Mouse (Mus musculus): Measurements from ENCODE around the gene Cdc25b. TPM values are rescaled to one million over a fixed set of nuclear protein-coding genes. Genes with fewer than 3 reads are reported as not detected.

The Cdc25b gene
- polyA plus RNA-seq, 2 experiments: 166 to 184 TPM

DNA sequence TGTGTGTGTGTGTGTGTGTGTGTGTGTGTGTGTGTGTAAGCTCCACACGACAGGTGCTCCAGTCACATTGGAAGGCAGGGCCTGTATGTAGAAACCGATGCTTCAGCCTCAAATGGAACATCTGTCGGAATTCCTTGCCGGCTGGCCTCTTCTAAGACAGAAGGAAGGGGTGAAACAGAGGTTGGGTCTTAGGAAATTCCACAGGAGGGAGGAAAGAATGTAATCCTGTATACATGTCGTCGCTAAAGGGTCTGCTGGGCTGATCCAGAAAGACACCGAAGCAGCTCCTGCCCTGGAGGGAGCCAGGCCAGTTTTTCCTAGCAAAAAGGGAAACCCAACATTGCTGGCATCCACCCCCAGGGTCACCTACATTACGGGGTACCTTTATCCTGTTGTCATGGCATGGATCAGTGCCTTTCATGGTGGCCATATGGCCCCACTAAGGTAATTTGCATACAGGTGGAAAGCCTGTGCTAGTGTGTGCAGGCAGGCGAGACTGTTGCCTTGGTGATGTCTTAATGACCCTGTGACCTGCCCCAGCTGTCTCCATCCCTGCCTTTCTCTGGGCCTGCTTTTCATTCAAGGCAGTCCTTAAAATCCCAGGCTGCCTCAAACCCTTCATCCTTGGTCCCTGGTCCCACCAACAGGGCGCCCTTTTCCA lies 3.7 kb downstream of the Cdc25b start:
- peaks cover 27 to 33% of the 10 kb centered on the region in 2 experiments for H3K4me1 ChIP-seq (replicated peaks; ENCODE audit: control insufficient read depth in 2 of 2, insufficient read depth in 2 of 2, low read length in 1 of 2)
- no peak for ATAC-seq (ENCODE audit: insufficient read depth)
- DNase-seq (ENCODE audit: low read depth in 3 of 3, low spot score in 3 of 3): no peak
- peak overlapping the region; percentile 95 for H3K9ac ChIP-seq (replicated peaks)
- 85% methylated on average over 10 of the region's 10 CpGs for WGBS (ENCODE audit: insufficient replicate concordance)
- peak overlapping the region; percentile 45 to 78 for H3K4me3 ChIP-seq (ENCODE audit: insufficient read depth in 1 of 2, low read depth in 2 of 2, low read length in 2 of 2)
- no peaks in the 10 kb centered on the region for H3K9me3 ChIP-seq (ENCODE audit: control insufficient read depth, low read length)
- TF ChIP-seq EP300 (IDR thresholded peaks at IDR 0.05; ENCODE audit: low read depth): no peak
- TF ChIP-seq CTCF (IDR thresholded peaks at IDR 0.05; ENCODE audit: low read depth): no peak
- no peaks in the 10 kb centered on the region for H3K27me3 ChIP-seq (ENCODE audit: control insufficient read depth, insufficient read depth, low read length)
- H3K4me2 ChIP-seq (ENCODE audit: low read depth): peak overlapping the region; percentile 98
- H3K36me3 ChIP-seq (replicated peaks; ENCODE audit: control insufficient read depth, insufficient read depth, low read depth): peaks cover 73% of the 10 kb centered on the region
- peak overlapping the region; percentile 90 for H3K27ac ChIP-seq

DNA sequence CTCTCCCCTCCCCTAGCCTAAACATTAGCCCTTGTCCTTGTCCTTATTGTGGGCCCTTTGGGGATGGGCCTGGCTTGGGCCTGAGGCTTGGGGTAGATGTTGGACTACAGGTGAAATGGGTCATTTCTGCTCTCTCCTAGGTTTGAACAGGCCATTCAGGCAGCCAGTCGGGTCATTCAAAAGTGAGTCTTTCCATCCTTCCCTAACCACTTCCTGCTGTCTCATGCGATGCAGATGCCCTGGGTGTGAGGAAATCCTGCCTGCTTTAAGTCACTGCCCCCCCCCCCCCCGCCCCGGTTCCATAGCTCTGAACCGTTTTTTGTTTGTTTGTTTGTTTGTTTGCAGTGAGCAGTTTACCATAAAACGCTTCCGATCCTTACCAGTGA lies 4.2 kb downstream of the Cdc25b start:
- Histone ChIP-seq H3K36me3 (replicated peaks; ENCODE audit: control insufficient read depth, insufficient read depth, low read depth) (peaks cover 78% of the 10 kb centered on the region), H3K27me3 (ENCODE audit: control insufficient read depth, insufficient read depth, low read length) (no peaks in the 10 kb centered on the region), H3K9ac (replicated peaks) (peak overlapping the region; percentile 95), H3K4me1 (replicated peaks; ENCODE audit: control insufficient read depth in 2 of 2, insufficient read depth in 2 of 2, low read length in 1 of 2) (peaks cover 23 to 28% of the 10 kb centered on the region in 2 experiments), H3K27ac (peak overlapping the region; percentile 90), H3K4me3 (ENCODE audit: insufficient read depth in 1 of 2, low read depth in 2 of 2, low read length in 2 of 2) (0 out of 4 replicates have a peak overlapping the region, but pooled peaks of 1 of the 2 experiments have one; percentile 78), H3K9me3 (ENCODE audit: control insufficient read depth, low read length) (no peaks in the 10 kb centered on the region), H3K4me2 (ENCODE audit: low read depth) (peak overlapping the region; percentile 98)
- DNase-seq (ENCODE audit: low read depth in 3 of 3, low spot score in 3 of 3) (no peak), ATAC-seq (ENCODE audit: insufficient read depth) (no peak)
- TF ChIP-seq CTCF (IDR thresholded peaks at IDR 0.05; ENCODE audit: low read depth): no peak
- no peak for TF ChIP-seq EP300 (IDR thresholded peaks at IDR 0.05; ENCODE audit: low read depth)
- WGBS (ENCODE audit: insufficient replicate concordance): 68% methylated on average over 7 of the region's 7 CpGs

DNA sequence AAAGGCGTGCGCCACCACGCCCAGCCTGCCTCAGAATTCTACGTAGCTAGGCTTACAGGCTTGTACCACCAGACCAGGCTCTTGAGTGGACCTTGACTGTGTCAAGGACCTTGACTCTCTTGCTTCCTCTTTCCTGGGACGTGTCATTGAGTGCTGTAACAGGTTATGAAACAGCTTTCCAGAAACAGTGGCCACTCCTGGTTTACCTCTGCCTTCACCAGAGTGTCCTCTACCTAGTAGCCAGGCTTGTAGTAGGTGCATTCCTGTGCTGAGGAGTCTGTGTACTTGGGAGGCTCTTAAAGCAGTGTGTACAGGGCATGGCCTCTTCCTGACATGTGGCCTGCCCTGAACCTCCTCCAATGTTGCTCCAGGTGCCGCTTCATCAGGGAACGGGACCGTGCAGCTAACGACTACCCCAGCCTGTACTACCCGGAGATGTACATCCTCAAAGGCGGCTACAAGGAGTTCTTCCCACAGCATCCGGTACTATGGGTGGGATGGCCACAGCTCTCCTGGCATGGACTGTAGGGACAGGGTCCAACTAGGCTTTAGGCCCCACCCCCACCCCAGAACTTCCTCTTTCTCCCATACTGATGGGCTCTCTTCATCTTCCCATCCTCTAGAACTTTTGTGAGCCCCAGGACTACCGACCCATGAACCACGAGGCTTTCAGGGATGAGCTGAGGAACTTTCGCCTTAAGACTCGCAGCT lies 10.0 kb downstream of the Cdc25b start:
- Histone ChIP-seq H3K27ac (no peak overlapping the region), H3K4me2 (ENCODE audit: low read depth) (no peak overlapping the region), H3K36me3 (replicated peaks; ENCODE audit: control insufficient read depth, insufficient read depth, low read depth) (peaks cover 89% of the 10 kb centered on the region), H3K4me3 (ENCODE audit: insufficient read depth in 1 of 2, low read depth in 2 of 2, low read length in 2 of 2) (no peak overlapping the region), H3K9ac (replicated peaks) (no peak overlapping the region), H3K27me3 (ENCODE audit: control insufficient read depth, insufficient read depth, low read length) (no peaks in the 10 kb centered on the region), H3K4me1 (replicated peaks; ENCODE audit: control insufficient read depth in 2 of 2, insufficient read depth in 2 of 2, low read length in 1 of 2) (no peaks in the 10 kb centered on the region), H3K9me3 (ENCODE audit: control insufficient read depth, low read length) (no peaks in the 10 kb centered on the region)
- ATAC-seq (ENCODE audit: insufficient read depth) (no peak), DNase-seq (ENCODE audit: low read depth in 3 of 3, low spot score in 3 of 3) (no peak)
- TF ChIP-seq CTCF (IDR thresholded peaks at IDR 0.05; ENCODE audit: low read depth): no peak
- no peak for TF ChIP-seq EP300 (IDR thresholded peaks at IDR 0.05; ENCODE audit: low read depth)
- 79% methylated on average over 16 of the region's 16 CpGs for whole genome bisulfite sequencing (ENCODE audit: insufficient replicate concordance)

DNA sequence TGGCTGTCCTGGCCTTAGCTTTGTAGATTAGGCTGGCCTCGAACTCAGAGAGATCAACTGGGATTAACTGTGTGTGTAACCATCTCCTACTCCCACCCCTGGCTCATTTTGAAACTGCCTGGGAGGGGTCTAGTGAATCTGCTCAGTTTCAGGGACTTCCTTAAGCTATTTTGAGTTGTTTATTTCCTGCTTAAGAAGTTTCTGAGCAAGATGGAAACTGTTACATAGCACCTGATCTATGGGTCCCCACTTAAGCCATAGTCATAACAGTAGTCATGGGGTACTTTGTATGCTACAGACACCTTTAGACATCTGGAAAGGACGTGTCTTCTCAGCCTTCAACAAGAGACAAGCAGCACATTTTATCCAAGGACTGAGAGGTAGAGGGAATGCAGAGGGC lies 14.0 kb downstream of the Cdc25b start:
- no peak overlapping the region for H3K27ac ChIP-seq
- H3K9me3 ChIP-seq (ENCODE audit: control insufficient read depth, low read length): no peaks in the 10 kb centered on the region
- peaks cover 31 to 32% of the 10 kb centered on the region in 2 experiments for H3K4me1 ChIP-seq (replicated peaks; ENCODE audit: control insufficient read depth in 2 of 2, insufficient read depth in 2 of 2, low read length in 1 of 2)
- no peak overlapping the region for H3K4me3 ChIP-seq (ENCODE audit: insufficient read depth in 1 of 2, low read depth in 2 of 2, low read length in 2 of 2)
- no peak overlapping the region for H3K9ac ChIP-seq (replicated peaks)
- 79% methylated on average over 2 of the region's 2 CpGs for WGBS (ENCODE audit: insufficient replicate concordance)
- no peak for DNase-seq (ENCODE audit: low read depth in 3 of 3, low spot score in 3 of 3)
- no peak for ATAC-seq (ENCODE audit: insufficient read depth)
- H3K36me3 ChIP-seq (replicated peaks; ENCODE audit: control insufficient read depth, insufficient read depth, low read depth): peaks cover 57% of the 10 kb centered on the region
- no peaks in the 10 kb centered on the region for H3K27me3 ChIP-seq (ENCODE audit: control insufficient read depth, insufficient read depth, low read length)
- no peak overlapping the region for H3K4me2 ChIP-seq (ENCODE audit: low read depth)
- TF ChIP-seq EP300 (IDR thresholded peaks at IDR 0.05; ENCODE audit: low read depth) (no peak), CTCF (IDR thresholded peaks at IDR 0.05; ENCODE audit: low read depth) (no peak)

DNA sequence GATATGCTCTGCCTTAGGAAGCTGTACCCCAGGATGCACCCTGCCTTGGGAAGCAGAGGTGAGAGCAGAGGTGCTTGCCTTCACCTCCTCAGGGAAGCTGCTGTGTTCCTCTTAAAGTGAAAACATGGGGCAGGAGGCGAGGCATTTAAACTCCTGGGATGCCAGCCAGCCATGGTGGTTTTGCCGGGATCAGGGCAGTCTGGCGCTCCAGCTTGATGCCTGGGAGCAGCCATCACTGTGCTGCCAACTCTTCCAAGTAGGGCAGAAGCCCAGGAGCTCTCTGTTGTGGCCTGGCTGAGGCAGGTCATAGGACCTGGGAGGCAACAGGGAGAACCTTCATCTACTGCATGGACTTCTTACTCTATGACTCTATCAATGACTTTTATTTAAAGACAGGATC lies 14.5 kb downstream of the Cdc25b start:
- H3K9me3 ChIP-seq (ENCODE audit: control insufficient read depth, low read length): no peaks in the 10 kb centered on the region
- TF ChIP-seq EP300 (IDR thresholded peaks at IDR 0.05; ENCODE audit: low read depth): no peak
- TF ChIP-seq CTCF (IDR thresholded peaks at IDR 0.05; ENCODE audit: low read depth): no peak
- H3K36me3 ChIP-seq (replicated peaks; ENCODE audit: control insufficient read depth, insufficient read depth, low read depth): peaks cover 52% of the 10 kb centered on the region
- ATAC-seq (ENCODE audit: insufficient read depth) (no peak), DNase-seq (ENCODE audit: low read depth in 3 of 3, low spot score in 3 of 3) (no peak)
- H3K4me3 ChIP-seq (ENCODE audit: insufficient read depth in 1 of 2, low read depth in 2 of 2, low read length in 2 of 2): no peak overlapping the region
- no peaks in the 10 kb centered on the region for H3K27me3 ChIP-seq (ENCODE audit: control insufficient read depth, insufficient read depth, low read length)
- H3K4me1 ChIP-seq (replicated peaks; ENCODE audit: control insufficient read depth in 2 of 2, insufficient read depth in 2 of 2, low read length in 1 of 2): peaks cover 37 to 38% of the 10 kb centered on the region in 2 experiments
- 92% methylated on average over 3 of the region's 3 CpGs for WGBS (ENCODE audit: insufficient replicate concordance)
- no peak overlapping the region for H3K27ac ChIP-seq
- no peak overlapping the region for H3K4me2 ChIP-seq (ENCODE audit: low read depth)
- H3K9ac ChIP-seq (replicated peaks): no peak overlapping the region

Data from liver, embryonic 14.5 days (tissue).